Mouse (Mus musculus) stomach, embryonic 16.5 days (tissue): Measurements from ENCODE around the gene Smad1. TPM values are rescaled to one million over a fixed set of nuclear protein-coding genes. Genes with fewer than 3 reads are reported as not detected.
A peak's percentile ranks its signal among the peaks of the same experiment; 100 is the strongest.

ENCODE experiments used
- ATAC-seq: fragments of 200-750 bp; cut with Nextera tagmentation; 2 replicates; pipeline ENCODE4 v1.8.0; 2017; ENCODE audit warnings: moderate number of reproducible peaks, moderate TSS enrichment; ENCODE audit not compliant: insufficient read depth, low FRiP score
- H3K27ac ChIP-seq: fragments of 300-500 bp; sonication (generic); 2 replicates; pipeline ENCODE4 v1.5.1; 2014; ENCODE audit warnings: low read length
- H3K27me3 ChIP-seq: fragments of 300-500 bp; sonication (generic); 2 replicates; pipeline ENCODE4 v1.6.1; 2014; ENCODE audit warnings: low read length, control low read depth, mixed read lengths; ENCODE audit not compliant: control insufficient read depth, insufficient read depth
- H3K36me3 ChIP-seq: fragments of 300-500 bp; sonication (generic); 2 replicates; pipeline ENCODE4 v1.6.1; 2014; ENCODE audit warnings: low read length; ENCODE audit not compliant: control insufficient read depth, insufficient read depth
- H3K4me1 ChIP-seq: fragments of 300-500 bp; sonication (generic); 2 replicates; pipeline ENCODE4 v1.6.1; 2014; ENCODE audit warnings: low read length, control low read depth, mixed read lengths; ENCODE audit not compliant: control insufficient read depth, insufficient read depth
- H3K4me2 ChIP-seq: fragments of 300-500 bp; sonication (generic); 2 replicates; pipeline ENCODE4 v1.6.1; 2014; ENCODE audit warnings: low read depth, low read length, mixed read lengths
- H3K4me3 ChIP-seq: fragments of 300-500 bp; sonication (generic); replicated peaks from 2 replicates; pipeline ENCODE4 v1.5.1; 2014; ENCODE audit warnings: mild to moderate bottlenecking, low read length
- H3K9ac ChIP-seq: fragments of 300-500 bp; sonication (generic); 2 replicates; pipeline ENCODE4 v1.6.1; 2014; ENCODE audit warnings: low read length
- H3K9me3 ChIP-seq: fragments of 300-500 bp; sonication (generic); replicated peaks from 2 replicates; pipeline ENCODE4 v1.6.1; 2016; ENCODE audit warnings: low read length, control low read depth; ENCODE audit not compliant: control insufficient read depth
- whole genome bisulfite sequencing: fragments of 180-500 bp; shearing (Covaris S2); extraction: QIAGEN DNeasy Blood & Tissue Kit; methylation state at CpG from one replicate; pipeline ENCODE4 v1.1.7; 2014; 5-methylcytosine and 5-hydroxymethylcytosine counted together
- polyA plus RNA-seq: library from polyadenylated mRNA; unstranded; fragments of >200 nt; fragmentation: Nextera tagmentation; extraction: Ambion mirVana; gene quantifications from 2 replicates; pipeline ENCODE4 v1.2.1, GENCODE M21; 2015

The Smad1 gene
- polyA plus RNA-seq, 1 experiment from 2014 or later = 37.4 TPM

- H3K9me3 ChIP-seq = no peaks in the 10 kb centered on the region
- WGBS = 50% methylated on average over 11 of the region's 12 CpGs
- peaks cover 38% of the 10 kb centered on the region for H3K4me1 ChIP-seq
- no peak overlapping the region for H3K4me3 ChIP-seq
- no peak for ATAC-seq
- H3K27ac ChIP-seq = no peak overlapping the region
- peaks cover 6% of the 10 kb centered on the region; the same call in 1 of the 2 replicates for H3K36me3 ChIP-seq
- H3K4me2 ChIP-seq = no peak overlapping the region
- H3K9ac ChIP-seq = no peak overlapping the region
- H3K27me3 ChIP-seq = no peaks in the 10 kb centered on the region
Measured at GRCm38 (mm10) chr8:79367350-79367749, 32.0 kb downstream of the Smad1 start.

GRCm38 (mm10) chr8:79366227-79366626 is 33.1 kb downstream of the Smad1 start:
- Histone ChIP-seq H3K9ac (no peak overlapping the region), H3K36me3 (peaks cover 6% of the 10 kb centered on the region; the same call in 1 of the 2 replicates), H3K4me3 (no peak overlapping the region), H3K9me3 (no peaks in the 10 kb centered on the region), H3K27me3 (no peaks in the 10 kb centered on the region), H3K4me1 (peaks cover 31% of the 10 kb centered on the region), H3K27ac (no peak overlapping the region), H3K4me2 (no peak overlapping the region)
- 87% methylated on average over 9 of the region's 9 CpGs for WGBS
- ATAC-seq = no peak

- peaks cover 33% of the 10 kb centered on the region for H3K4me1 ChIP-seq
- peaks cover 6% of the 10 kb centered on the region; the same call in 1 of the 2 replicates for H3K36me3 ChIP-seq
- ATAC-seq = no peak
- H3K9me3 ChIP-seq = no peaks in the 10 kb centered on the region
- H3K27ac ChIP-seq = no peak overlapping the region
- H3K4me2 ChIP-seq = no peak overlapping the region
- H3K9ac ChIP-seq = no peak overlapping the region
- no peaks in the 10 kb centered on the region for H3K27me3 ChIP-seq
- H3K4me3 ChIP-seq = no peak overlapping the region
- 83% methylated on average over 3 of the region's 3 CpGs for WGBS
Measured at GRCm38 (mm10) chr8:79365707-79366106, 33.6 kb downstream of the Smad1 start.

GRCm38 (mm10) chr8:79364806-79365205 is 34.5 kb downstream of the Smad1 start:
- Histone ChIP-seq H3K27ac (no peak overlapping the region), H3K4me2 (no peak overlapping the region), H3K9ac (no peak overlapping the region), H3K27me3 (no peaks in the 10 kb centered on the region), H3K36me3 (0 out of 2 replicates have a peak, but pooled peaks cover 6% of the 10 kb centered on the region), H3K4me3 (no peak overlapping the region), H3K4me1 (peaks cover 35% of the 10 kb centered on the region), H3K9me3 (no peaks in the 10 kb centered on the region)
- 81% methylated on average over 8 of the region's 8 CpGs for WGBS
- ATAC-seq = no peak

GRCm38 (mm10) chr8:79362430-79362829 is 36.9 kb downstream of the Smad1 start:
- H3K9me3 ChIP-seq = no peaks in the 10 kb centered on the region
- no peak overlapping the region for H3K4me3 ChIP-seq
- peak overlapping the region; percentile 66 for H3K27ac ChIP-seq
- no peaks in the 10 kb centered on the region for H3K27me3 ChIP-seq
- 41% methylated on average over 2 of the region's 2 CpGs for WGBS
- 0 out of 2 replicates have a peak, but pooled peaks cover 6% of the 10 kb centered on the region for H3K36me3 ChIP-seq
- peaks cover 22% of the 10 kb centered on the region for H3K4me1 ChIP-seq
- H3K4me2 ChIP-seq = no peak overlapping the region
- ATAC-seq = no peak
- no peak overlapping the region for H3K9ac ChIP-seq

GRCm38 (mm10) chr8:79360774-79361527 is 38.4 kb downstream of the Smad1 start:
- 43% methylated on average over 6 of the region's 6 CpGs for WGBS
- Histone ChIP-seq H3K36me3 (0 out of 2 replicates have a peak, but pooled peaks cover 6% of the 10 kb centered on the region), H3K4me3 (no peak overlapping the region), H3K27me3 (no peaks in the 10 kb centered on the region), H3K9me3 (no peaks in the 10 kb centered on the region), H3K27ac (peak overlapping the region; percentile 67), H3K4me2 (peak overlapping the region; percentile 19), H3K4me1 (peaks cover 31% of the 10 kb centered on the region), H3K9ac (peak overlapping the region; percentile 60)
- ATAC-seq = peak; percentile 84

- Histone ChIP-seq H3K36me3 (0 out of 2 replicates have a peak, but pooled peaks cover 6% of the 10 kb centered on the region), H3K4me1 (peaks cover 35% of the 10 kb centered on the region), H3K27me3 (no peaks in the 10 kb centered on the region), H3K9ac (peak overlapping the region; percentile 60), H3K4me3 (no peak overlapping the region), H3K9me3 (no peaks in the 10 kb centered on the region), H3K4me2 (0 out of 2 replicates have a peak overlapping the region, but pooled peaks have one; percentile 19), H3K27ac (peak overlapping the region; percentile 67)
- WGBS = 59% methylated on average over 9 of the region's 9 CpGs
- ATAC-seq = no peak
Measured at GRCm38 (mm10) chr8:79360302-79360701, 39.0 kb downstream of the Smad1 start.

GRCm38 (mm10) chr8:79355721-79356434 is 43.4 kb downstream of the Smad1 start:
- H3K27ac ChIP-seq = peak overlapping the region; percentile 54; the same call in 1 of the 2 replicates
- H3K9ac ChIP-seq = peak overlapping the region; percentile 51; the same call in 1 of the 2 replicates
- peaks cover 39% of the 10 kb centered on the region for H3K4me1 ChIP-seq
- H3K27me3 ChIP-seq = no peaks in the 10 kb centered on the region
- peaks cover 8% of the 10 kb centered on the region for H3K36me3 ChIP-seq
- peak overlapping the region; percentile 24 for H3K4me2 ChIP-seq
- WGBS = 42% methylated on average over 16 of the region's 16 CpGs
- no peaks in the 10 kb centered on the region for H3K9me3 ChIP-seq
- peak; percentile 67 for ATAC-seq
- H3K4me3 ChIP-seq = no peak overlapping the region

- H3K4me3 ChIP-seq = no peak overlapping the region
- peaks cover 38% of the 10 kb centered on the region for H3K4me1 ChIP-seq
- no peak for ATAC-seq
- H3K4me2 ChIP-seq = no peak overlapping the region
- WGBS = 55% methylated on average over 7 of the region's 7 CpGs
- peaks cover 8% of the 10 kb centered on the region for H3K36me3 ChIP-seq
- H3K27me3 ChIP-seq = no peaks in the 10 kb centered on the region
- H3K27ac ChIP-seq = peak overlapping the region; percentile 21; the same call in 1 of the 2 replicates
- no peak overlapping the region for H3K9ac ChIP-seq
- H3K9me3 ChIP-seq = no peaks in the 10 kb centered on the region
Measured at GRCm38 (mm10) chr8:79354009-79354408, 45.3 kb downstream of the Smad1 start.
